Mouse (Mus musculus): ENCODE results near the gene Smyd3. TPM values are rescaled to one million over a fixed set of nuclear protein-coding genes. Genes with fewer than 3 reads are reported as not detected.
"Not testable (repeated sequence)": the region's sequence is repeated elsewhere in the genome, so short reads cannot be mapped to it uniquely, and the experiment has no call there.

Smyd3 gene
- polyA plus RNA-seq, 1 experiment = 9.6 TPM

DNA sequence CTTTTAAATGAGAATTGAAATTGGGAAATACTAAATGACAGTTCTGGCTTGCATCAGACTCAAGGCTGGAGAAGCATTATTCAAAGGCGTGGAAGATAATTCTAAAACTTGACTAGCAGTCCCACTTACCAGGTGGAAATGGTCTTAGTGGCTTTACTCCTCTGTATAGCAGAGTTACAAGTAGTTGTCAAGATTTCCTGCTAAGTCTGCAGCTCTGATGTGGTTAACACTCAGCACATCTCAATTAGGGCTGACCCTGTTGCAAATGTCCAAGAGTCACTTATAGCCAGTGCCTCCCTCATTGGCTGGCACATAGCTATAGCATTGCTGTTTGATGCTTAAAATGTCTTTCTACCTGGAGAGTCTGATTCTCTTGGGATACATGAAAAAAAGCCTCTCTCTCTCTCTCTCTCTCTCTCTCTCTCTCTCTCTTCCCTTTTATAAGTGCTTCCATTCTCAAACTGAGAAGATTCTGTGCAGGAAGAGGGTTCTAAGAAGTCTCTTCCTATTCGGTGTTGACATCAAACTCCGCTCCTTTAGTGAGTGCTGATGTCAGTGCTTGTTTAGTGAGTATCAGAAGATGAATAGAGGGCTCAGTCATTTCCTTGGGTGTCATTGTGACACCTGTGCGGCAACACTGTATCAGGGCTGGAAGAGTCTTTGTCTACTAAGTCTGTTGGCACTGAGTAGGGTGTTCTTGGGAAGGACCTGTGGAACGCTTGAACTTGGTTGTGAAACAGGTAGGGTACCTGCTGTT lies 31.3 kb upstream of the Smyd3 start:
- H3K27ac ChIP-seq (ENCODE audit: control insufficient read depth, insufficient read depth, low read length) = peak overlapping the region; percentile 46; the same call in 1 of the 2 replicates
- peak; percentile 31 for DNase-seq
- no peaks in the 10 kb centered on the region for H3K27me3 ChIP-seq (ENCODE audit: control insufficient read depth, insufficient read depth, low read length)
- H3K4me1 ChIP-seq (replicated peaks; ENCODE audit: control insufficient read depth, insufficient read depth, low read length) = peaks cover 15% of the 10 kb centered on the region
- TF ChIP-seq CTCF (IDR thresholded peaks at IDR 0.05; ENCODE audit: borderline replicate concordance, control insufficient read depth, extremely low read depth, insufficient read depth, low read length, poor library complexity) (no peak), POLR2A (IDR thresholded peaks at IDR 0.05; ENCODE audit: control insufficient read depth, extremely low read depth, insufficient read depth, low read length, poor library complexity) (no peak)
- 54% methylated on average over 5 of the region's 5 CpGs for WGBS
- no peak overlapping the region for H3K4me3 ChIP-seq (ENCODE audit: control insufficient read depth, insufficient read depth, low read length)
- H3K36me3 ChIP-seq (ENCODE audit: control insufficient read depth, insufficient read depth, low read length) = no peaks in the 10 kb centered on the region

DNA sequence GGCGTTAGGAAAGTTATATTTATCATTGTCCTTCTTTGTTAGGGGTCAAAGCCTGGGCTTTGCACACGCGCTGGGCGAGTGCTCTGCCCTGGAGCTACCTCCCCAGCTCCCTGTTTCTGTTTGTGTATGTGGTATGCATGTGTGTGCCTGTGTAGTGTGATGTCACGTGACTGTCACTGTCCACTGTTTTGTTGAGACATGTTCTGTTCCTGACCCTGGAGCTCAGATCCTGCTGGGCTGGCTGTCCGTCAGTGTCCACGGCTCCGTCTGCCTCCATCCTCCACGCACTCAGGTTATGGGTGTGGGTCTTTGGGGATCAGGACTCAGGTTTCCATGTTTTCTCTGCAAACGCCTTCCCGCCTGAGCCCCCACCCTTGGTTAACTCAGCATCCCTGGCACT lies 30.4 kb upstream of the Smyd3 start:
- H3K4me3 ChIP-seq (ENCODE audit: control insufficient read depth, insufficient read depth, low read length) = no peak overlapping the region
- H3K4me1 ChIP-seq (replicated peaks; ENCODE audit: control insufficient read depth, insufficient read depth, low read length) = peaks cover 10% of the 10 kb centered on the region
- H3K27me3 ChIP-seq (ENCODE audit: control insufficient read depth, insufficient read depth, low read length) = no peaks in the 10 kb centered on the region
- peak; percentile 11 for DNase-seq
- TF ChIP-seq CTCF (IDR thresholded peaks at IDR 0.05; ENCODE audit: borderline replicate concordance, control insufficient read depth, extremely low read depth, insufficient read depth, low read length, poor library complexity) = no peak
- TF ChIP-seq POLR2A (IDR thresholded peaks at IDR 0.05; ENCODE audit: control insufficient read depth, extremely low read depth, insufficient read depth, low read length, poor library complexity) = no peak
- H3K36me3 ChIP-seq (ENCODE audit: control insufficient read depth, insufficient read depth, low read length) = no peaks in the 10 kb centered on the region
- H3K27ac ChIP-seq (ENCODE audit: control insufficient read depth, insufficient read depth, low read length) = no peak overlapping the region
- 94% methylated on average over 11 of the region's 11 CpGs for WGBS

DNA sequence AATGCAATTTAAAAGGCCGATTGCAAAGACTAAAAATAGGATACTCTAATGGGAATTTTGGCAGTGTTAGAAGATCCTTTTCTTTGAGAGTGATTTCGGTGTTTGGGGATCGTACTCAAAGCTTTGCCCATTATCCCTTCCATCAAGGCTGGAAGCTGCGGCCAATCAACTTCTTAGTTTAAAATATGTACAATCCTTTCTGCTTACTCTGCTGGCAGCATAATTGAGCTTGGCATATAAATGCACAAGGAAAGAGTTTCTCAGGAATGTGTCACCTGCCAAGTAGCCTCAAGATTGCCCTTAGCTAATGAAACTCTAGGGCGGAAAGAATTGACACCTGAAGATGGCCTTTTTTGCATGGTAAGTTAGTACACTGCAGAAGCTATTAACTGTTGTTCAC lies 29.3 kb upstream of the Smyd3 start:
- no peak overlapping the region for H3K27ac ChIP-seq (ENCODE audit: control insufficient read depth, insufficient read depth, low read length)
- TF ChIP-seq POLR2A (IDR thresholded peaks at IDR 0.05; ENCODE audit: control insufficient read depth, extremely low read depth, insufficient read depth, low read length, poor library complexity) (no peak), CTCF (IDR thresholded peaks at IDR 0.05; ENCODE audit: borderline replicate concordance, control insufficient read depth, extremely low read depth, insufficient read depth, low read length, poor library complexity) (no peak)
- no peaks in the 10 kb centered on the region for H3K27me3 ChIP-seq (ENCODE audit: control insufficient read depth, insufficient read depth, low read length)
- no peak for DNase-seq
- H3K4me3 ChIP-seq (ENCODE audit: control insufficient read depth, insufficient read depth, low read length) = no peak overlapping the region
- H3K36me3 ChIP-seq (ENCODE audit: control insufficient read depth, insufficient read depth, low read length) = no peaks in the 10 kb centered on the region
- peaks cover 10% of the 10 kb centered on the region for H3K4me1 ChIP-seq (replicated peaks; ENCODE audit: control insufficient read depth, insufficient read depth, low read length)
- 28% methylated on average over 5 of the region's 5 CpGs for WGBS

GRCm38 (mm10) chr1:179546551-179546917 lies 28.7 kb upstream of the Smyd3 start:
- under 1% methylated on average over 44 of the region's 44 CpGs for WGBS
- TF ChIP-seq CTCF (IDR thresholded peaks at IDR 0.05; ENCODE audit: borderline replicate concordance, control insufficient read depth, extremely low read depth, insufficient read depth, low read length, poor library complexity) = 0 out of 2 replicates have a peak, but pooled peaks have one; percentile 13
- no peak; the same call in none of the 2 replicates for TF ChIP-seq POLR2A (IDR thresholded peaks at IDR 0.05; ENCODE audit: control insufficient read depth, extremely low read depth, insufficient read depth, low read length, poor library complexity)
- Histone ChIP-seq H3K27me3 (ENCODE audit: control insufficient read depth, insufficient read depth, low read length) (no peaks in the 10 kb centered on the region), H3K27ac (ENCODE audit: control insufficient read depth, insufficient read depth, low read length) (peak overlapping the region; percentile 82), H3K36me3 (ENCODE audit: control insufficient read depth, insufficient read depth, low read length) (no peaks in the 10 kb centered on the region), H3K4me1 (replicated peaks; ENCODE audit: control insufficient read depth, insufficient read depth, low read length) (peaks cover 10% of the 10 kb centered on the region), H3K4me3 (ENCODE audit: control insufficient read depth, insufficient read depth, low read length) (peak overlapping the region; percentile 94)
- peak; percentile 81 for DNase-seq

DNA sequence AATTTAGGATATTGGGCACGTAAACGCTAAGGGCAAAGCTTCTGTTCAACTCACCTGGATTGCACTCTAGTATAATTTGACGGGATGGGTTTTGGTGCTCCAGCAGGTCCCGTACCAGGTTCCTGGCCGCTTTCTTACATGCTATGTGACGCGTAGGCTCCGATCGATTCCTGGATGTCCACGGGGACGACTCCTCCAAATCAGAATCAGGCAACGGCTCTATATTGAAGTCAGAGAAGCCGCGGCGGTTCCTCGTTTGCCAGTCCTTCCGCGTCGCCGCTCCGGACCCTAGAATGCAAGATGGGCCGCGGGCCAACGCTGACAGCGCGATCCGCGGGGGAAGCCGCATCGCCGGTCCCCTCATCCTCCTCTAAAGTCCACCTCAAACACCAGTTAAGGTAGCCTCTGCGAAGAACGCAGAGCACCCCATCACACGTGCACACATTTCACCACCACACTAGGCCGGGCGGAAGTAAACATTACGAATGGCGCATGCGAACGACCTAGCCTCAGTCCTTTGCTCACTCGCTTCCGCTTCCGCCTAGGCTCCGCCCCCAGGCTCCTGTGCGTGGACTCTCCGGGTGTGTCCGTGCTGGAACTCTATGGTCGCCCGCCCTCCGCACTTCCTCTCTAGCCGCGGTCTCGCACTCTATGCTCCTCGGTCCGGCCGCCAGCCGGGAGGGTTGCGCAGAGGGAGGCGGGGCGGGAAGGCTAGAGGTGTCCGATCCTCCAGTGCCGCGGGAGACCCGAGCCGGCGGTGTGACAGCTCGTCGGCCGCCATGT lies 28.1 kb upstream of the Smyd3 start, which contains the start of the genes Tfb2m and Cnst:
Gene Tfb2m (minus strand): TSS at position 500 of the 783 bp plus-strand sequence.
Gene Cnst (plus strand): TSS at position 603 of the 783 bp plus-strand sequence.
- peak within 1 kb of the TSS; percentile 94 for H3K4me3 ChIP-seq (ENCODE audit: control insufficient read depth, insufficient read depth, low read length)
- peak; percentile 38; the same call in 1 of the 2 replicates for TF ChIP-seq CTCF (IDR thresholded peaks at IDR 0.05; ENCODE audit: borderline replicate concordance, control insufficient read depth, extremely low read depth, insufficient read depth, low read length, poor library complexity)
- not testable (repeated sequence) for H3K27me3 ChIP-seq (ENCODE audit: control insufficient read depth, insufficient read depth, low read length); H3K36me3 ChIP-seq (ENCODE audit: control insufficient read depth, insufficient read depth, low read length)
- DNase-seq = peak; percentile 98
- peak within 1 kb of the TSS; percentile 82 for H3K27ac ChIP-seq (ENCODE audit: control insufficient read depth, insufficient read depth, low read length)
- peaks cover 10% of the 10 kb centered on the region for H3K4me1 ChIP-seq (replicated peaks; ENCODE audit: control insufficient read depth, insufficient read depth, low read length)
- under 1% methylated on average over 69 of the region's 69 CpGs for WGBS

GRCm38 (mm10) chr1:179541502-179541901 lies 23.7 kb upstream of the Smyd3 start:
- H3K4me1 ChIP-seq (replicated peaks; ENCODE audit: control insufficient read depth, insufficient read depth, low read length) = peaks cover 2% of the 10 kb centered on the region; the same call in 1 of the 2 replicates
- TF ChIP-seq CTCF (IDR thresholded peaks at IDR 0.05; ENCODE audit: borderline replicate concordance, control insufficient read depth, extremely low read depth, insufficient read depth, low read length, poor library complexity) (no peak), POLR2A (IDR thresholded peaks at IDR 0.05; ENCODE audit: control insufficient read depth, extremely low read depth, insufficient read depth, low read length, poor library complexity) (no peak)
- 66% methylated on average over 3 of the region's 3 CpGs for WGBS
- no peaks in the 10 kb centered on the region for H3K27me3 ChIP-seq (ENCODE audit: control insufficient read depth, insufficient read depth, low read length)
- H3K27ac ChIP-seq (ENCODE audit: control insufficient read depth, insufficient read depth, low read length) = no peak overlapping the region
- no peak overlapping the region for H3K4me3 ChIP-seq (ENCODE audit: control insufficient read depth, insufficient read depth, low read length)
- H3K36me3 ChIP-seq (ENCODE audit: control insufficient read depth, insufficient read depth, low read length) = peaks cover 17% of the 10 kb centered on the region; the same call in 1 of the 2 replicates
- no peak for DNase-seq

Measured in thymus, adult 2 months (tissue).